Mouse (Mus musculus) forebrain, embryonic 11.5 days (tissue): ENCODE measurements around the gene Mylip. TPM values are rescaled to one million over a fixed set of nuclear protein-coding genes. Genes with fewer than 3 reads are reported as not detected.

Source experiments
- ATAC-seq: fragments of 200-750 bp; cut with Nextera tagmentation; replicated peaks from 2 replicates; pipeline ENCODE4 v1.8.0; 2017; ENCODE audit warnings: moderate TSS enrichment; ENCODE audit not compliant: low FRiP score
- DNase-seq: peaks from one replicate; pipeline ENCODE4 v3.0.0-alpha.2; 2017; ENCODE audit warnings: low spot score
- H3K27ac ChIP-seq: fragments of 300-500 bp; sonication (generic); 2 replicates; pipeline ENCODE4 v1.5.1; 2014; ENCODE audit warnings: low read depth, low read length
- H3K27me3 ChIP-seq: fragments of 300-500 bp; sonication (generic); 2 replicates; pipeline ENCODE4 v1.6.1; 2014; ENCODE audit warnings: mild to moderate bottlenecking, low read length, mixed read lengths; ENCODE audit not compliant: control insufficient read depth, insufficient read depth
- H3K36me3 ChIP-seq: fragments of 300-500 bp; sonication (generic); 2 replicates; pipeline ENCODE4 v1.6.1; 2014; ENCODE audit warnings: mild to moderate bottlenecking, low read length, moderate library complexity, mixed read lengths; ENCODE audit not compliant: control insufficient read depth, insufficient read depth
- H3K4me1 ChIP-seq: fragments of 300-500 bp; sonication (generic); replicated peaks from 2 replicates; pipeline ENCODE4 v1.6.1; 2014; ENCODE audit warnings: low read length, mixed read lengths; ENCODE audit not compliant: control insufficient read depth, insufficient read depth
- H3K4me2 ChIP-seq: fragments of 300-500 bp; sonication (generic); 2 replicates; pipeline ENCODE4 v1.6.1; 2014; ENCODE audit warnings: low read depth, mild to moderate bottlenecking, low read length, moderate library complexity, mixed read lengths; ENCODE audit not compliant: severe bottlenecking
- H3K4me3 ChIP-seq: fragments of 300-500 bp; sonication (generic); 2 replicates; pipeline ENCODE4 v1.5.1; 2014; ENCODE audit warnings: low read depth, low read length
- H3K9ac ChIP-seq: fragments of 300-500 bp; sonication (generic); 2 replicates; pipeline ENCODE4 v1.6.1; 2014; ENCODE audit warnings: low read length
- H3K9me3 ChIP-seq: fragments of 300-500 bp; sonication (generic); 2 replicates; pipeline ENCODE4 v1.6.1; 2016; ENCODE audit warnings: low read length, mixed read lengths; ENCODE audit not compliant: control insufficient read depth
- WGBS: fragments of 180-500 bp; shearing (Covaris S2); extraction: QIAGEN DNeasy Blood & Tissue Kit; methylation state at CpG from one replicate; pipeline ENCODE4 v1.1.7; 2014; 5-methylcytosine and 5-hydroxymethylcytosine counted together
- polyA plus RNA-seq: library from polyadenylated mRNA; unstranded; fragments of >200 nt; fragmentation: Nextera tagmentation; extraction: Ambion mirVana; gene quantifications from 2 replicates; pipeline ENCODE4 v1.2.1, GENCODE M21; 2014

Mylip gene
- polyA plus RNA-seq, 1 experiment from 2014 or later = 4.9 TPM

DNA sequence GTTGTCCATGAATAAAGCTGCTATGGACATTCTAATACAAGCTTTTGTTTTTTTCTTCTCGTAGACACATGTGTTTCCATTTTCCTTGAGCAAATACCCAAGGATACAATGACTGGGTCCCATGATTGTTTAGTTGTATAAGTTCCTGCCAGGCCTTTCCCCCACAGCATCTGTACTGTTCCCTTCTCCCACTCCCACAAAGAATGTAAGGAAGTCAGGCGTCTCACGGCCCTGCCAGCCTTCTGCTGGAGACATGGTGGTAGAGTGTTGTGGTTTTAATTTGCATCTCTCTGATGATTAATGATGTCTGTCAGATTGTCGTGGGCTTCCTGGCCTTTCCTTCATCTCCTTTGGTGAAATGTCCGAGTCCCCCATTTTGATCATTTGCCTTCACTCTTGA lies 7.7 kb downstream of the Mylip start:
- DNase-seq (peak; percentile 32), ATAC-seq (no peak)
- Histone ChIP-seq H3K4me3 (no peak overlapping the region), H3K27ac (no peak overlapping the region), H3K4me1 (no peaks in the 10 kb centered on the region), H3K9me3 (no peaks in the 10 kb centered on the region), H3K4me2 (no peak overlapping the region), H3K27me3 (no peaks in the 10 kb centered on the region), H3K9ac (no peak overlapping the region), H3K36me3 (no peaks in the 10 kb centered on the region)
- 67% methylated on average over 5 of the region's 5 CpGs for WGBS

DNA sequence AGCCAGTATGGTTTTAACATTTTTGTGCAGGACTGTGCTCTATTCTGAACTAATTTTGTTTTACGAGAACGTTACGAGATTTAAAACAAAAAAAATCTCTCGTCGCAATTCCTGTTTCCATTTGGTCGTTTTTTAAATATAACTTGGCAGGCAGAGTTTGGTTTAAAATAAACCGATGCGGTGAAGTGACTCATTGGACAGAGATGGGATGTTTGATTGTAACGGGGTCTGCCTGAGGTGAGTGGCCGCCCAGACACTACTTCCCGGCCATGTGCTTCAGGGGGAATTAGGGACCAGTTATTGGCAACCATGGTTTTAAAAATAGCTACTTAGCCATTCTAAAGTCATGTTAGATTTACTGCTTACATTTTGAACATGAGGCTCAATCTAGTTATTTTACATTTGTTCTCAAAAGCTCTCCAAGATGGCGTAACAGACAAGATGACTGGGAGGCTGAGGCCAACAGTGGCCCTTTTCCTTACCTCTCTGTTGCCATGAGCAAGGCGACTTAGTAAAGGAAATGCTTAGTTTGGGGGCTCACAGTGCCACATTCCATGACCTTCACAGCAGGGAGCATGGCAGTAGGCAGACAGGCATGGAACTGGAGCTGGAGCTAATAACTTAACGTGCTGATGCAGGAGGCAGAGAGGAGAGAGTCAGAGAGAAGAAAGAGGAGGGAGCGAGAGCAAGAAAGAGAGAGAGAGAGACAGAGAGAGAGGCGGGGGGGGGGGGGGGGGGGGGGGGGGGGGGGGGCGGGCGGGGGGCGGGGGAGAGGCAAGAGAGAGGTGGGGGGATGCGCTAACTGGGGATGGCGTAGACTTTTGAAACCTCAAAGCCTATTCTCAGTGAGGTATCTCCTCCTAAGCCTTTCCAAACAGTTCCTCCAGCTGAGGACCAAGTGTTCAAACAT lies 8.6 kb downstream of the Mylip start:
- Histone ChIP-seq H3K36me3 (no peaks in the 10 kb centered on the region), H3K4me3 (no peak overlapping the region), H3K4me1 (no peaks in the 10 kb centered on the region), H3K9ac (no peak overlapping the region), H3K27ac (no peak overlapping the region), H3K4me2 (no peak overlapping the region), H3K9me3 (no peaks in the 10 kb centered on the region), H3K27me3 (no peaks in the 10 kb centered on the region)
- no peak for ATAC-seq
- WGBS = 75% methylated on average over 17 of the region's 21 CpGs
- DNase-seq = peak; percentile 50

DNA sequence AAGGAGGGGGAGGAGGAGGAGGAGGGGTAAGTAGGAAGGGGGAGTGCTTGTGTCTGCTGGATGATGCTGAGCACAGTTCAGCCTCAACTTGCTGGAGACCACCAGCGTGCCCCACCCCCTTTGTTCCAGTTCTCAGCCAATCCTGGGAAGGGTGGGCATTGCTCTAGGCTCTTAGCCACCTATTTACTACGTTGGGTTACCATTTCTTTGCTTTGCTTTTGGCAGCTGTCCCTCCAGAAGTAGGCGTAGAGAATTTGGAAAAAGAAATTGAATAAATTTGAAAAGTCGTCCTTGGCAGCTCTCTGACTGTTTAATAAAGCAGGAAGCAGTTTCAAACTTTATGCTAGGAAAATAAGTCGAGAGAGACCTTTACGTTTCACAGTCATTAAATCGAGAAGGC lies 11.2 kb downstream of the Mylip start:
- H3K9ac ChIP-seq = no peak overlapping the region
- 74% methylated on average over 7 of the region's 7 CpGs for WGBS
- H3K4me1 ChIP-seq = no peaks in the 10 kb centered on the region
- H3K27ac ChIP-seq = no peak overlapping the region
- no peaks in the 10 kb centered on the region for H3K36me3 ChIP-seq
- H3K9me3 ChIP-seq = no peaks in the 10 kb centered on the region
- H3K4me3 ChIP-seq = no peak overlapping the region
- ATAC-seq = no peak
- no peak overlapping the region for H3K4me2 ChIP-seq
- no peak for DNase-seq
- H3K27me3 ChIP-seq = no peaks in the 10 kb centered on the region

DNA sequence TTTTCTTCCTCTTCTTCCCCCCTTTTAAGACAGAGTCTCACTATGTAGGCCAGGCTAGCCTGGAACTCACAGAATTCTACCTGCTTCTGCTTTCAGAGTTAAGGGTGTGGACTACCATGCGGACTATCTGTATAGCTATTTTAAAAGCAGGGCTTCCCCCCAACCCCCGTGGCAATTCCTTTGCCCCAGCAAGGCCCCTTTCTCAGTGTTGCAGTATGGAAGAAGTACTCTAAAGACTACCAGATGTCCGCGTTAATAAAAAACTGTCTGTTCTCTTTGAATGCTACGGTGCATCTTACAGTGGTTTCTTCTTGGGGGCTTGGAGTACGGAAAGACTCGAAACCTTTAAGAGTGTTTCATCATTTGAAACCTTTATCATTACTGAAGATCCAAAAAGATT lies 12.3 kb downstream of the Mylip start:
- no peak for DNase-seq
- Histone ChIP-seq H3K4me2 (no peak overlapping the region), H3K27me3 (no peaks in the 10 kb centered on the region), H3K9me3 (no peaks in the 10 kb centered on the region), H3K4me1 (no peaks in the 10 kb centered on the region), H3K36me3 (no peaks in the 10 kb centered on the region), H3K9ac (no peak overlapping the region), H3K4me3 (no peak overlapping the region), H3K27ac (no peak overlapping the region)
- WGBS = 78% methylated on average over 7 of the region's 7 CpGs
- no peak for ATAC-seq

DNA sequence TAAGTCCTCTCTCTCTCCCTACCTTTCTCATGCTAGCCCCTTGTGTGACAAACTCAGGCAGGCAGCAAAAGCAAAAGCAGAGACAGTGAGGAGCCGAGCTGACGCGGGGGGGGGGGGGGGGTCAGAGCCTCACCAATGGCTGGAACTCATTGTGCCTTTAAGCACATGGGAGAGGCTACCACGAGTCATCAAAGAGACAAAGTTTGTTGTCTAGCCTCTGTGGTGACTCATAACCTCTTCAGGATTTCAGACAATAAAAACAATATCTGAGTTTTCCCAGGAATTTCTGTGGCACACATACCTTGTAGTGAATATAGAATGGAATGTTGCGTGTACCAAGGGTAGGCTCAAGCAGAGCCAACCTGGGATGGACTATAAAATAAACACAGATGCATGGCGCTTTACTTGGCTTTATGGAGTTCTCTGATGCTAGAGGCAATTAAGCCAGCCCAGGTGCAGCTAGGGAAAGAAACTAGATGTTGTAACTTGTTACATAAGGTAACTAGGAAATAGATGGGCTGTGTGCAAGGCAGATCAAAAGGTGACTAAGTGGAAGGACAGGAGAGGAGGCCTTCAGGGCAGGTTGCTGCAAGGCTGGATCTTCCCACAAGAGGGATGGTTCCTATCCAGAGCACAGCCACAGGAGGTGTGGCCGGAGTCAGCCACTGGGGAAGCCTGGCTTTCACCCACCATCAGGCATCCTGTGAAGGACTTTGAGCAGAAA lies 12.9 kb downstream of the Mylip start:
- 76% methylated on average over 7 of the region's 7 CpGs for WGBS
- DNase-seq (no peak), ATAC-seq (no peak)
- no peaks in the 10 kb centered on the region for H3K27me3 ChIP-seq
- H3K4me3 ChIP-seq = no peak overlapping the region
- no peaks in the 10 kb centered on the region for H3K36me3 ChIP-seq
- H3K9ac ChIP-seq = no peak overlapping the region
- H3K27ac ChIP-seq = no peak overlapping the region
- H3K9me3 ChIP-seq = no peaks in the 10 kb centered on the region
- no peaks in the 10 kb centered on the region for H3K4me1 ChIP-seq
- no peak overlapping the region for H3K4me2 ChIP-seq

DNA sequence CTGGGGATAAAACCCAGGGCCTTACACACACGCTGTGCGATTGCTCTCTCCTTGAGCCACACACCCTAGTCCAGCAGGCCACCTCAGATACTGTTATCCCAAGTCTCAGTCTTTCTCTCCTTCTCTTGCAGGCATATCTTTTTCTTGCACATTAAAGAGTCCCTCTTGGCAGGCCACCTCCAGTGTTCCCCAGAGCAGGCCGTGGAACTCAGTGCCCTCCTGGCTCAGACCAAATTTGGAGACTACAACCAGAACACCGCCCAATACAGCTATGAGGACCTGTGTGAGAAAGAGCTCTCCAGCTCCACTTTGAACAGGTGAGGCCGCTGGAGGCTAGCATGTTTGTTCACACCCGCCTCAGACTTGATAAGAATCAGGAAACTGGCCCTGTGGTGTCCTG lies 14.7 kb downstream of the Mylip start:
- WGBS = 91% methylated on average over 6 of the region's 6 CpGs
- Histone ChIP-seq H3K27ac (no peak overlapping the region), H3K9ac (no peak overlapping the region), H3K4me3 (no peak overlapping the region), H3K4me1 (no peaks in the 10 kb centered on the region), H3K36me3 (no peaks in the 10 kb centered on the region), H3K4me2 (no peak overlapping the region), H3K9me3 (no peaks in the 10 kb centered on the region), H3K27me3 (no peaks in the 10 kb centered on the region)
- no peak for ATAC-seq
- no peak for DNase-seq

DNA sequence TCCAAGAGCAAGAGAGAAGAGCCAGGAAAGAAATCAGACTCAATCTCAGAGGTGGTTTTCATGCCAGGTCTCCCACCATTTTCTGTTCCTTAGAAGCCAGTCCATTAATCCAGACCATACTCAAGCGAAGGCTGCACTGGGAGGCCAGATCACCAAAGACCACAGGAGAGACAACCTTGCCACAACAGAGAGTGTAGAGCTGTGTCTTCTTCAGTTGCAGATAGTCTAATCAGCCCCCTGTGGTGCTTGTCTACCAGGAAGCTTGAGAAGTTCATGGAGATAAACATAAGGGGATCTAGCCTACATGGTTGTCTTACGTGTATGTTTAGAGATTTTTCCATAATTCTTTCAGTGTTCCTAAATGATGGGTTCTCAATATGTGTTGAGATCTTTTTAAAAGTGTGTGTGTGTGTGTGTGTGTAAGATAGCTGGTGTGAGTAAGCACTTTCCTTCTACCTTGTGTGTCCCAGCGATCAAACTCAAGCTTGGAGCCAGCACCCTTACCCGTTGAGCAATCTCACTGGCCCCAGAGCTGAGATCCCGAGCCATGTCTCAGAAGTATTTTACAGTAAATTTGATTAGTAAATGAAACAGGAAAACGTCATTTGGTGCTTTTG lies 15.8 kb downstream of the Mylip start:
- WGBS = 89% methylated on average over 6 of the region's 6 CpGs
- no peak overlapping the region for H3K27ac ChIP-seq
- H3K4me3 ChIP-seq = no peak overlapping the region
- ATAC-seq (no peak), DNase-seq (no peak)
- no peak overlapping the region for H3K9ac ChIP-seq
- no peaks in the 10 kb centered on the region for H3K36me3 ChIP-seq
- no peaks in the 10 kb centered on the region for H3K27me3 ChIP-seq
- no peak overlapping the region for H3K4me2 ChIP-seq
- H3K4me1 ChIP-seq = no peaks in the 10 kb centered on the region
- H3K9me3 ChIP-seq = no peaks in the 10 kb centered on the region

DNA sequence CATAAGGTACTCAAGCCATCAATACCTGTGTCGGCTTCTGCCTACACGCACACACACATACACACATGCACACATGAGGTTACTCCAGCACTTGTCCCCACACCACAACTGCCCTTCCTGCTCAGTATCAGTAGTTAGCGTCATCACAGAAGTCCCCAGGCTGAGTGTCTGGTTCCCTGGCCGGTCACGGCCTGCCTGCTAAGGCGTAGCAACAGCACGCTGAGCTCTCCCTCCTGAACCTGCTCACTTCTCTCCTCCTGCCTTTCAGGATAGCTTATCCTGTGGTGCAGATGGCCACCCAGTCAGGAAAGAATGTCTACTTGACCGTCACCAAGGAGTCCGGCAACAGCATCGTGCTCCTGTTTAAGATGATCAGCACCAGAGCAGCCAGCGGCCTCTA lies 16.7 kb downstream of the Mylip start:
- Histone ChIP-seq H3K36me3 (no peaks in the 10 kb centered on the region), H3K9me3 (no peaks in the 10 kb centered on the region), H3K9ac (no peak overlapping the region), H3K4me2 (no peak overlapping the region), H3K4me3 (no peak overlapping the region), H3K4me1 (no peaks in the 10 kb centered on the region), H3K27ac (no peak overlapping the region), H3K27me3 (no peaks in the 10 kb centered on the region)
- no peak for ATAC-seq
- DNase-seq = no peak
- 89% methylated on average over 11 of the region's 11 CpGs for WGBS
